Mouse (Mus musculus): ENCODE results near the gene Styk1.

Styk1 gene

DNA sequence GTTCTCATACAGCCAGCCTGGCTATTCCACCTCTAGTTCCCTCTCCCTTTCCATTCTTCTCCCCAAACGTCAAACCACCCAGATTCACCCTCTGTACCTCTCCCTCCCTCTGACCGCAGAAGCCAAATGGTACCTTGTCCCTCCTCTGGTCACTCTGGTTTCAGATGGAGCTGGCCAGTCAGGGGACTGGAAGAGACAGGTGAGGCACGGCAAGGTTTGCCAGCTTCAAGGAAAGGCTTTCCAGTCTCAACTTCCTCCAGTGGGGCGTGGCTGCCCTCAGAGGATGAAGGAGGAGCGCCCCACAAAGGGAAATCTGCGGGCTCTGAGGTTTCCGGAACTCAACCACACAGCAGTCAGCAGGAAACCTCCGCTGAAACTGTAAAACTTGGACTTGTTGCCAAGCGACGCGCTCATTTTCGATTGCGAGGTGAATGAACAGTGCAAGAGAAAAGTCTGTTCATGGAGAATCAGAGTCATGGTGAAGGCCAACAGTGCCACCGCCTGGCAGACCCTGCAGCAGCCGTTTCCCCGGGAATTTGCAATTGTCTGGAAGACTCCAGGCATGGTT is at the start of gene Styk1:
Styk1 (minus strand) TSS at position 246 of the 568 bp plus-strand sequence.
- DNase-seq: peak; percentile 87

DNA sequence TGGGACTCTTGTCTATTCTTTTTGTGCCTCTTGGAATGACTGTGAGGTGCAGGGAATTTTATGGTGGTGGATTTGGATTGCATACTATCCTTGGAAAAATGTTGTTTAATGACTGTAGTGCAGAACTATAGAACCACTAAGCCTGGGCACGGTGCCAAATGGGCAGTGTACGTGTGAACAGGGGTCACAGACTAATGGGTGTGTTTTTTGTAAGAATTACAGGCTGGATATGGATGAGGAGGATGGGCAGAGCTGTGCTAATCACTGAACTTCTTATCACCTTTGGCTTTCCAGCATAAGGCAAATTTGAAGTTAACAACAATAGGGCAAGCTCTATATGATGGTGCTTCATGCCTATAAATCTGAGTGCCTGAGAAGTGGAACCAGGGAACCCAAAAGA is 49.6 kb upstream of the Styk1 start:
- DNase-seq: no peak

DNA sequence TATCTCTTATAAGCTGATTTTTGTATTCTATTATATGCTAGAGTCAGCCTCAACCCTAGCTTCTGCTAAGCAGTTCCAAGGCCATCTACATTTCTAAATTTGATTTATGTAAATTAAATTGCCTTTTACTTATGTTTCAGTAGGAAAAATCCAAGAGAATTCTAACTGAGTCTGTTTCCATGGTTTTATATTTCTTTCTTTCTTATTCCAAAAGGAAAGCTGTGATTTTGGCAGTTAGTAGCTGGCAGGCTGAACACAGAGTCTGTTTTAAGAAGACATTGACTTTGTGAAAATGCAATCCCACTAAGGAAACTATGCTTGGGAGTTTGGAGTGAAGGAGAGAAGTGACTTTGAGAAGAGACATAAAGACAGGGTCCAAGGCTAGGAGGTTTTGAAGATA is 49.2 kb upstream of the Styk1 start:
- no peak for DNase-seq

- DNase-seq: no peak
These were observed 47.9 kb upstream of the Styk1 start for GRCm38 (mm10) chr6:131401259-131401658.

- no peak for DNase-seq
These were observed 43.3 kb upstream of the Styk1 start for GRCm38 (mm10) chr6:131396650-131397049.

DNA sequence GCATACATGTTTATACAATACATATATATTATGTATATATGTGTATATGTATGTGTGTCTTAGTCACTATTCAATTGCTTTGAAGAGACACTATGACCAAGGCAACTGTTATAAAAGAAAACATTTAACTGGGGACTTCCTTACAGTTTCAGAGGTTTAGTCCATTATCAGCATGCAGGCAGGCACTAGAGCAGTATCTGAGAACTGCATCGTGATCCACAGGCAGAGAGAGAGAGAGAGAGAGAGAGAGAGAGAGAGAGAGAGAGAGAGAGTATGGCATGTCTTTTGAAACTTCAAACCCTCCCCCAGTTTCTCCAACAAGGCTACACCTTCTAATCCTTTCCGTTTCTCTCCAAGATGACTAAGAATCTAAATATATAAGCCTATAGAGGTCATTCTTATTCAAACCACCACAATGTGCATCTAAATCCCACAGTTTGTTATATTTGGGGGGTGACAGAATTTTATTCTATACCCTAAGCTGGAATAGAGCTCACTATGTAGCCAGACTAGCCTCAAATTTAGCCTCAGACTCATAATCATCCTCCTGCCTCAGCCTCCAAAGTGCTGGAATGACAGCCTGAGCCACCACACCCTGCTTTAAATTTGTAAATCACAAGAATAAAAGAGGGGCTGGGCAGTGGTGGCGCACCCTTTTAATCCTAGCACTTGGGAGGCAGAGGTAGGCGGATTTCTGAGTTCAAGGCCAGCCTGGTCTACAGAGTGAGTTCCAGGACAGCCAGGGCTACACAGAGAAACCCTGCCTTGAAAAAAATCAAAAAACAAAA is 40.7 kb upstream of the Styk1 start:
- no peak for DNase-seq

DNA sequence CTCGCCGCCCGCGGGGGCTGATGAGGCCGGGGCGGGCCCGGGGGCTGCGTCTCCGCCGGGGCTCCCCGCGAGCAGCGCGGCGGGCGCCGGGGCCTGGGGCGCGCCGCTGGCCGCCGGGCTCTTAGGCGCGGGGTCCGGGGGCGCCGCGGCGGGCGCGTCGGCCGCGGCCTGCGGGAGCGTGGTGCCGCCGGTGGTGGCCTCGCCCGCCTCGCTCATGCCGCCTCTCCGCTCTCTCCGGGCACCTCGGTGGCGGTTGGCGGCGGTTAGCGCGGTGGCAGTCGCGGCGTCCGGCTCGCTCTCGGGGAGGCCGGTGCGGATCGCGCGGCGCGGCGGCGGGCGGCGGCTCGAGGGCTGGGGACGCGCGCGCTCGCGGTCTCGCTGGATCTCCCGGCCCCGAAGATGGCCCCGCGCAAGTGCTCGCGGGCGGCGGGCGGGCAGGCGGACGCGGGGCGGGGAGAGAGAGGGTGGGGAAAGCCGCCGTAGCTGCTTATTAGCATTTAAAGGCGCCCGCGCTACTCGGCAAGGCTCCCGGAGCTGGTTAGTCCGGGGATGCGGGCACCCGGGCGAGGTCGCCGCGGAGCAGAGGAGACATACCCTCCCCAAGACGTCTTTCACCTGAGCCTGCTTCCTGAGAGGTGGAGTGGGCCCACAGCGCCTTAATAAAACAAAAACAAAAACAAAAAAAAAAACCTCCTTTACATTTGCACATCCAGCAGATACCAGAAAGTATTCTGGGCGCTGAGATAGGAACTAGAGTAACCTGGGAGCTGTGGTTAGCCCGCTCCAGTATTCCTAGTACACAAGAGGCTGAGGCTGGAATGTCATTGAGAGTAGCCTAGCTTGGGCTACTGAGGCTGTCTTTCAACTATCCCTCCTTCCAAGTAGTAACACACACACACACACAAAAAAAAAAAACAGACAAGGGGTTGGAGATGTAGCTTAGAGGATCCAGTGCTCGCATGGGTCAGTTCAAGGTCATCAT is 34.9 kb upstream of the Styk1 start, which contains the start of gene Ybx3:
Ybx3 (minus strand) TSS at position 437 of the 982 bp plus-strand sequence.
- peak; percentile 94 for DNase-seq

- DNase-seq: peak; percentile 64
These were observed 34.0 kb upstream of the Styk1 start for GRCm38 (mm10) chr6:131387221-131388039.

GRCm38 (mm10) chr6:131386416-131387019 is 33.1 kb upstream of the Styk1 start:
- DNase-seq: no peak

DNA sequence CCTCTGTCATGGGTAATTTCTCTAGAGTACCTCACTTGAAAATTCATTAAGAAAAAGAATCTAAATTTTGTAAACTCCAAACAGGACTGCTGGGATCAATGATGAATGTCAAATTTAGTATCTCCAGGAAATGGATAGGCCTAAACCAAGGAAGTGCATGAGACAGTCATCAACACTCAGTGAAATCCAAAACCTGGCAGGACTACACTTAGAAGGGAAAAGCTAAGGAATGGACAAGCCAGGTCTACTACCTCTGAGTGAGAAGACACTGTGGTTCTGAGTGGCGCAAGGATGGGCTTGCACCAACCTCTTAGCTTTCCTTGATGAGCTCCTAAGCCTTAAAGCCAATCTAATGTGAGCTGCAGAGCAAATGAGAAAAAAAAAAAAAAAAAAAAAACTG is 32.1 kb upstream of the Styk1 start:
- no peak for DNase-seq

DNA sequence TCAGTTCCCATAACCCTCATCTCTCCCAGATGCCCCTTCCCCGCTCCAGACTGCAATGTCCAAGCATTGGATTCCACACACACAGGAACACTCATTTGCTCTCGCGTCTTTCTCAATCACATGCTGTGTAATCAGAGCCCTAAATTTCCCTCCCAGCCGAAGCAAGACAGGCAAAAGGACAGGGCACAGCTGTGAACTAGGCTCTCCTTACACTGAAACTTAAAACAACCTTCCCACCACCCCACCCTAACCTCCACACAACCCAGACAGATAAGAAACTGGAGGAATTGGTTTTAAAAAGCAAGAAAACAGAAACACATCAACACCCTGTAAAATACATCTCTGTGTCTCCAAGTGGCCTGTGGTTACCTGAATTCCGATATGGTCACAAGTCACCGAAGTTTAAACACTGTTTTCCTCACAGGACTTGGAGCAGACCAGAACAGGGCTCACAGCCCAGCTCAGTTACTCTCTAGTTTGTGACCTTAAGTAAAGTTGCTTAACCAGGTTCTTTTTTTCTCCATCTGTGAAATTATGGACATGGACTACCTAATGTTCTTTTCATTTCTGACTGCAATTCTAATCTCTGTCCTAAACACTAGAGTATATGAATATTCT is 30.4 kb upstream of the Styk1 start:
- DNase-seq: no peak

GRCm38 (mm10) chr6:131382984-131383337 is 29.6 kb upstream of the Styk1 start:
- no peak for DNase-seq

DNA sequence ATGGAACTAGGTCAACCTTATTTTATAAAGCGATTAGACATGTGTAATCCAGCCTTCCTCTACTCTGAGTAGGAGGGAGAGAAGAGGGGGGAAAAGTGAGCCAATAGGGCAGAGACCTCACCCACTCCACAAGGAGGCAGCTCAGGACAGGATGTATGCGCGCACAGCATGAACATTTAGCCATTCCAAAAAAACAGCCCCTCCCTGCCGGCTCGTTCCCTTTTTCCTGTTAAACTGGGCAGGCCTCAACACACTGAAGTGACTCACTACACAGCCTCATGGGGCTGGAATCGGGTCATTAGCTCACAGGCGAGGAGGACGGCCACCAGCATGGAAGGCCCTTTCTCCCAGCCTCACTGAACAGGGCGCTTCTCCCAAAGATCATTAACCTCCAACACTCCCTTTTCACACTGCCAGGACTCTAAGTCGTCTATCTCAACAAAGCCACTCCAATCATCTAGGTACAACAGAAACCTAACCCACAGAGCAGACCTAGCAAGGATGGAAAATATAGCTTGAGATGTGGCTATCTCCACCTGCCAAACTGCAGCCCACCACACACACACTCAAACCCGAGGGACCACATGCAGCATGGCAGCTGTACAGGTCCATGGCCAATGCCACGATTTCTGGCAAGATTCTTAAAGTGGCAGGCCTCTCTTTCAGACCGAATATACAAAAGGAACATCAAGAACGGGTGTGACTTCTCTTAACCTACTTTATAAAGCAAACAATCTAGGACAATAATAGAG is 29.0 kb upstream of the Styk1 start:
- DNase-seq: no peak

- DNase-seq: no peak
These were observed 25.5 kb upstream of the Styk1 start for GRCm38 (mm10) chr6:131378858-131379428.

GRCm38 (mm10) chr6:131377378-131377777 is 24.0 kb upstream of the Styk1 start:
- DNase-seq: no peak

GRCm38 (mm10) chr6:131374594-131375340 is 21.4 kb upstream of the Styk1 start:
- DNase-seq: no peak

DNA sequence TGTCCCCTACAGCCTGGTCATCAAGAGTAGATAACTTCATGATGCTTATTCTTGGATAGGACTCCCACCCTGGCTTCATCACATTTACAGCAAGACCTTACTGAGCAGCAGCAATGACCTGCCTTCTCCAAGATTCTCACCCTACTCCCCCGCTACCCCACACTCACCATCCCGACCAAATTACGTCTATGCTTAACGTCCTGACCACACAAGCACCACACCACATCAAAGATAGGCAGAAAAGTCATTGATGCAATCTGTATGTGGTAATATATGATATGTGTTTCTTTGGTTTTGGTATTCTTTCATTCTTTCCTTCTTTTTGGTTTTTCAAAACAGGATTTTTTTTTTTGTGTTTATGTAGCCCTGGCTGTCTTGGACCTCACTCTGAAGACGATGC is 19.8 kb upstream of the Styk1 start:
- no peak for DNase-seq

DNA sequence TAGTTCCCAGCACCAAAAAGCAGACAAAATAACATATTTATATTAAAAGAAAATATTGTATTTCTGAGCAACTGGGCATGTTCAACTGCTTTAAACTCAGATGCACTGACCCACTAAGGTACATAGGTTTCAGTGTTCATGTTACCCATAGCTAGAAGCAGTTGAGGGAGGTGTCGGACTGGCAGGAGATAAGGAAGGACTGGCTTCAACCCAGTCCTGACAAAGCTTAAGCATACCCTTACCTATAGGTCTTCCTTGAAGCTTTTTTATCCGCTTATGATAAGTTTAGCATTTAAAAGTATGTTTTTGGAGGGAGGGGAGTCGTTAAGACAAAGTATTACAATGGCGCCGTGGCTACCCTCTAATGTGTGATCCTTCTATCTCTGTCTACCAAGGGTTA is 17.4 kb upstream of the Styk1 start:
- DNase-seq: no peak

DNA sequence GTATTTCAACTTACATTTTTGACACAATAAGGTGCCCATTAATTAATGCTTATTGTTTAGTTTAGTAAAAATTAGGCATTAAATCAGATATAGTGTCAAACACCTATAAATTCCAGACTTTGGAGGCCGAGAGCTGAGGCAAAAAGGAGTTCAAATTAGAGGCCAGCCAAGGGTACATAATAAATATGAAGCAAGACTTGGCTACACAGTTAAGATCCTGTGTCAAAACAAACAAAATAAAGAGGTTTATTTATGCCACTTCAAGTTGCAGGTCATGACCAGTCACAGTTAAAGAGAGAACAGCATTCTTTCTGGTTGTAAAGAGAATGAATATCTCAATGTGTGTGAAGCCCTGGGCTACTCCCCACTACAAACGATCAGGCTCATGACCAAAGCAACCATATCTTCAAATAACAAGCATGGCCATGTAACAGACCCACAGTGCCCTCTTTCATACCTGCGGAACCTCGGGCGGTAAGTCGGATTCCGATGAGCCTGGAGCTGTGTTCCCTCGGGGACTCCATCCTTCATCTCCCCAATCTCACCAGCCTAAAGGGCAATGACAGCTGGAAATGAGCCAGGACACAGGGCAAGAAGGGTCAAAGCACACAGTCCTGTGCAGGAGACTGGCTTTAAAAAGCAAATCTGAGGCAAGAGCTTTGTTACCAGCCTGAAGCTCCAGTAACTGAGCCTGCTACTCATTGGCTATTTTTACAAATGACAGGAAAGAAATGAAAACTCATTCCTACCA is 16.6 kb upstream of the Styk1 start:
- no peak for DNase-seq
